Mouse (Mus musculus): ENCODE data around the gene Etnk2. TPM values are rescaled to one million over a fixed set of nuclear protein-coding genes. Genes with fewer than 3 reads are reported as not detected.
A peak's percentile ranks its signal among the peaks of the same experiment; 100 is the strongest.

Gene Etnk2
- polyA plus RNA-seq, 1 experiment from 2014 or later: 6.5 TPM

- Histone ChIP-seq H3K4me2 (replicated peaks) (no peak overlapping the region), H3K9me3 (replicated peaks) (no peaks in the 10 kb centered on the region), H3K4me3 (replicated peaks) (no peak overlapping the region), H3K27me3 (peaks cover 5% of the 10 kb centered on the region), H3K9ac (no peak overlapping the region), H3K27ac (replicated peaks) (0 out of 2 replicates have a peak overlapping the region, but pooled peaks have one; percentile 22), H3K36me3 (no peaks in the 10 kb centered on the region), H3K4me1 (peaks cover 24% of the 10 kb centered on the region)
- 63% methylated on average over 4 of the region's 4 CpGs for WGBS
- ATAC-seq (ENCODE audit: insufficient number of reproducible peaks, low FRiP score, low TSS enrichment, low read depth): no peak
These were observed 7.0 kb downstream of the Etnk2 start for GRCm38 (mm10) chr1:133370352-133370751.

GRCm38 (mm10) chr1:133371431-133371830 lies 8.1 kb downstream of the Etnk2 start:
- no peaks in the 10 kb centered on the region for H3K9me3 ChIP-seq (replicated peaks)
- H3K4me1 ChIP-seq: peaks cover 24% of the 10 kb centered on the region
- H3K27ac ChIP-seq (replicated peaks): no peak overlapping the region
- H3K4me3 ChIP-seq (replicated peaks): no peak overlapping the region
- 79% methylated on average over 6 of the region's 6 CpGs for WGBS
- H3K27me3 ChIP-seq: peaks cover 1% of the 10 kb centered on the region; the same call in 1 of the 2 replicates
- H3K36me3 ChIP-seq: no peaks in the 10 kb centered on the region
- H3K9ac ChIP-seq: no peak overlapping the region
- ATAC-seq (ENCODE audit: insufficient number of reproducible peaks, low FRiP score, low TSS enrichment, low read depth): no peak
- H3K4me2 ChIP-seq (replicated peaks): no peak overlapping the region

DNA sequence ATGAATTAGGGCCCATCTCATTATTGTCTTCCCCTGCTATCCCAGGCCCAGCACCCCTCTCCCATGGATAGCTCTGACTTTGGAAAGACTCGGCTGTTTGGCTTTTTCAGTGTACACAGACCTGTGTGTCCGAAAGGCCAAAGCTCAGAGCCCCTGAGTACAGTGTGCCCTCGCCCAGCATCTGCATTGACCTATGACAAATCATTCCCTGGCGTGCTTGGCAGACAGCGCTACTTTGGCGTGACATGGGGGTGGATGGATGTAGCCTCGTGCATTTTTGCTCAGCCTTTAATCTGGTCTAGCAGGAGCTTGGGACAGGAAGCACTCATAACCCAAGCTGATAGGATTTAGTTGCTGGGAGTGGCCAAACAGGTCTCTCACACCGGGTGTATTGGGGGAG lies 8.7 kb downstream of the Etnk2 start:
- H3K36me3 ChIP-seq: no peaks in the 10 kb centered on the region
- no peak overlapping the region for H3K4me3 ChIP-seq (replicated peaks)
- 63% methylated on average over 8 of the region's 8 CpGs for WGBS
- no peak overlapping the region for H3K9ac ChIP-seq
- no peaks in the 10 kb centered on the region for H3K27me3 ChIP-seq
- no peak overlapping the region for H3K27ac ChIP-seq (replicated peaks)
- no peaks in the 10 kb centered on the region for H3K9me3 ChIP-seq (replicated peaks)
- no peak overlapping the region for H3K4me2 ChIP-seq (replicated peaks)
- H3K4me1 ChIP-seq: peaks cover 20% of the 10 kb centered on the region
- no peak for ATAC-seq (ENCODE audit: insufficient number of reproducible peaks, low FRiP score, low TSS enrichment, low read depth)

DNA sequence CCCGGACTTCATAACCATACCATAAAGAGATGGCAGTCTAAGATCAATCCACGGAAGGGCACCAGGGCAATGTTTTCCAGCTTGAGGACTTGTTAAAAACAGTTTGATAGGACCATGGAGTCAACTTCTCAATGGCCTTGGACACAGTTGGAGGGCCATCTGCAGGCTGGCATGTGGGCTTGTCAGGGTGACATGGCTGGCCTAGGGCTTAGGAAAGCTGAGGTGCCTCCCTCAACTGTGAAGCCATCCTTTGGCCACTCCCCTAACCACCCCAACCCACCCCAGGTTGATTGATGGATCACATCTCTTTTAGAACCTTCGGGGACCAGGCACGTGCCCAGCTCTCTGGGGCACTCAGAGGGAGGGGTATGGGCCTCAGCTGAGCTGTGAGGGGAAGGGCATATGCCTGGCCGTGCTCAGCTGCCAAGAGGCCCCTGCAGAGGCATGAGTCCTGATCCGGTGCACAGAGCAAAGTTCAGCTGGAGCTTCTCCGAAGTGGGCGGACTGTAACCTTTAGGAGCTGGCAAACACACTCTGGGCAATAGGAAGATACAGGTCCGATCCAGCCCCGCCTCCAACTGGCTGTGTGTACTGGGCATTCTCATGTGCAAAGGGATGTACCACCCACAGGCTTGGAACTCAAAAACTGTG lies 12.4 kb downstream of the Etnk2 start:
- Histone ChIP-seq H3K4me2 (replicated peaks) (no peak overlapping the region), H3K4me3 (replicated peaks) (no peak overlapping the region), H3K36me3 (no peaks in the 10 kb centered on the region), H3K27ac (replicated peaks) (no peak overlapping the region), H3K4me1 (no peaks in the 10 kb centered on the region), H3K9me3 (replicated peaks) (no peaks in the 10 kb centered on the region), H3K27me3 (no peaks in the 10 kb centered on the region), H3K9ac (no peak overlapping the region)
- WGBS: 74% methylated on average over 10 of the region's 10 CpGs
- no peak for ATAC-seq (ENCODE audit: insufficient number of reproducible peaks, low FRiP score, low TSS enrichment, low read depth)

DNA sequence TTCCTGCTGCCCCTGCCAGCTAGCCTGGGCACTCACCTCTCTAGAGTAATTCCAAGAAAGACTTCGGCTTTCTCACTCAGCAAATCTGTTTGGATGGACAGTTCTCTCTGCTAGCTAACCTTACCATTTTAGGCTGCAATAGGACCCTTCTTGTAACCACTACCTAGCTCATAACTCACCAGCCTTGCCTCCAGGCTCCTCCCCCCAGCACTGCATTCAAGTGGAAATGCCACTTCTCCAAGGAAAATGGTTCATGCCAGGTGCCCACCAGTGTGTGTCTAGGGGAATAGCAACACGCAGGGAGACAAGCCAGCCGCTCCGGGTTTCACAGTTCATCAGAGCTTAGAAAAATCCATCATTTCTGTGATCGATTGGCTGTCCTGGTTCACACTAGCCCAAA lies 14.2 kb downstream of the Etnk2 start:
- Histone ChIP-seq H3K4me3 (replicated peaks) (no peak overlapping the region), H3K27ac (replicated peaks) (no peak overlapping the region), H3K27me3 (no peaks in the 10 kb centered on the region), H3K4me2 (replicated peaks) (no peak overlapping the region), H3K9me3 (replicated peaks) (no peaks in the 10 kb centered on the region), H3K9ac (no peak overlapping the region), H3K36me3 (no peaks in the 10 kb centered on the region), H3K4me1 (no peaks in the 10 kb centered on the region)
- ATAC-seq (ENCODE audit: insufficient number of reproducible peaks, low FRiP score, low TSS enrichment, low read depth): no peak
- 87% methylated on average over 5 of the region's 5 CpGs for WGBS

- Histone ChIP-seq H3K4me3 (replicated peaks) (no peak overlapping the region), H3K36me3 (no peaks in the 10 kb centered on the region), H3K9ac (no peak overlapping the region), H3K9me3 (replicated peaks) (no peaks in the 10 kb centered on the region), H3K27ac (replicated peaks) (0 out of 2 replicates have a peak overlapping the region, but pooled peaks have one; percentile 11), H3K4me2 (replicated peaks) (no peak overlapping the region), H3K4me1 (no peaks in the 10 kb centered on the region), H3K27me3 (no peaks in the 10 kb centered on the region)
- no peak for ATAC-seq (ENCODE audit: insufficient number of reproducible peaks, low FRiP score, low TSS enrichment, low read depth)
- WGBS: 61% methylated on average over 10 of the region's 10 CpGs
These were observed 16.0 kb downstream of the Etnk2 start for GRCm38 (mm10) chr1:133379254-133379985.

- Histone ChIP-seq H3K9me3 (replicated peaks) (no peaks in the 10 kb centered on the region), H3K27ac (replicated peaks) (0 out of 2 replicates have a peak overlapping the region, but pooled peaks have one; percentile 11)
- no peak for ATAC-seq (ENCODE audit: insufficient number of reproducible peaks, low FRiP score, low TSS enrichment, low read depth)
These were observed 16.6 kb downstream of the Etnk2 start for GRCm38 (mm10) chr1:133379986-133380320.

DNA sequence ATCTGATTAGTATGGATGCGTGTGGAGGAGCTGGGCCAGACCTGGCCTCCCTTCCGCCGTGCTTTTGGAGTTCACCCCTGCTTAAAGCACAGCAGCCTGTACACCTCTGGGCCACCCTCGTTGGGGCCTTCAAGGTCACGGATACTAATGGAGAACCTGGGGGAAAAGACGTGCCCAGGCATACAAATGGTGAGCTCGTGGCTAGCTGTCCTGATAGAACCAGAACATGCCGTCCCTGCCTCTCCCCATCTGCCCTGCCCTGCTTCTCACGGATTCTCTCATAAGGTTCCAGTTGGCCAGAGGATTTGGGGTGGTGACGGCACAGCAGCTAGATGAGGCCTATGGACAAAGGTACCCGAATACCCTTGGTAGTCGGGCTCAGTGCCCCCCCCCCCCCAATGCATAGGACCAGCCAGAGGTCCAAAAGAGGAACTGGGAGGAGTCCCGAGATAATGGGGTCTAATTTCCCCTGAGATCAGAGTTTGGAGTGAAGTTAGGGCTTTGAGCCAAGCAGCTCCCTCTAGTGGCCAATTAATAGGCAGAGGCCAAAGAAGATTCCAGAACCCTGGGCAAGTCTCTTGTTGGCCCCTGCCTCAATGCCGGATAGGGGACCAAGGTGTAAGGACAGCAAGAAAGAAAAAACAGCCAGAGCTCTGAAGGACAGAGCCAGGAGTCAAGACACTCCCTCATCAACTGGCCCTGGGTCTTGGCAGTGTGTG lies 17.1 kb downstream of the Etnk2 start:
- H3K4me3 ChIP-seq (replicated peaks): no peak overlapping the region
- H3K27me3 ChIP-seq: no peaks in the 10 kb centered on the region
- H3K4me2 ChIP-seq (replicated peaks): no peak overlapping the region
- no peak overlapping the region for H3K9ac ChIP-seq
- H3K36me3 ChIP-seq: no peaks in the 10 kb centered on the region
- no peaks in the 10 kb centered on the region for H3K9me3 ChIP-seq (replicated peaks)
- no peak for ATAC-seq (ENCODE audit: insufficient number of reproducible peaks, low FRiP score, low TSS enrichment, low read depth)
- H3K4me1 ChIP-seq: 0 out of 2 replicates have a peak, but pooled peaks cover 2% of the 10 kb centered on the region
- 66% methylated on average over 14 of the region's 14 CpGs for WGBS
- H3K27ac ChIP-seq (replicated peaks): 0 out of 2 replicates have a peak overlapping the region, but pooled peaks have one; percentile 11

More at GRCm38 (mm10) chr1:133379986-133380320, 16.6 kb downstream of the Etnk2 start:
- H3K9ac ChIP-seq: no peak overlapping the region
- no peak overlapping the region for H3K4me2 ChIP-seq (replicated peaks)
- no peaks in the 10 kb centered on the region for H3K36me3 ChIP-seq
- no peaks in the 10 kb centered on the region for H3K4me1 ChIP-seq
- no peak overlapping the region for H3K4me3 ChIP-seq (replicated peaks)
- no peaks in the 10 kb centered on the region for H3K27me3 ChIP-seq
- 73% methylated on average over 3 of the region's 3 CpGs for WGBS

DNA sequence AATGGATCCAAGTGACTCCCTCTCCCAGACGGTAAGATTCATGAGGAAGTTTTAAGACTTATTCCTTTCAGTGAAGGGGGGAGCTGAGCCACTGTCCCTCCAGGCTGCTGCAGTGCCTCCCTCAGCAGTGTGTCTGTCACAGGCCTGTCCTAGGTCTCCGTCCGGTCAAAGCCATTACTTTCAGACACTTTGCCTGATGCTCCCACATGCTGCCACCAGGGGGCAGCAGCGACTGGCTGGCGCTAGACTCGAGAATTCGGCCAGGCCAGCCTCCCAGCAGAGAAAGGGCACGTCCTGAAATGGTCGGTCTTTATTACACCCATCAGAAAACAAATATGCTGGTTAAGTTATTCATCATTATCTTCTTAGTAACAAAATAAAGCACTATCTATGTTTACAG lies 18.6 kb downstream of the Etnk2 start:
- H3K9ac ChIP-seq: no peak overlapping the region

GRCm38 (mm10) chr1:133382552-133383155 lies 19.3 kb downstream of the Etnk2 start:
- WGBS: 52% methylated on average over 12 of the region's 12 CpGs
- Histone ChIP-seq H3K4me1 (0 out of 2 replicates have a peak, but pooled peaks cover 9% of the 10 kb centered on the region), H3K4me3 (replicated peaks) (no peak overlapping the region), H3K27ac (replicated peaks) (no peak overlapping the region), H3K9ac (no peak overlapping the region), H3K36me3 (no peaks in the 10 kb centered on the region), H3K27me3 (no peaks in the 10 kb centered on the region), H3K9me3 (replicated peaks) (no peaks in the 10 kb centered on the region), H3K4me2 (replicated peaks) (no peak overlapping the region)
- ATAC-seq (ENCODE audit: insufficient number of reproducible peaks, low FRiP score, low TSS enrichment, low read depth): no peak

More for the DNA sequence above, 18.6 kb downstream of the Etnk2 start:
- no peak overlapping the region for H3K4me3 ChIP-seq (replicated peaks)
- WGBS: 6% methylated on average over 9 of the region's 9 CpGs
- H3K4me1 ChIP-seq: 0 out of 2 replicates have a peak, but pooled peaks cover 9% of the 10 kb centered on the region
- ATAC-seq (ENCODE audit: insufficient number of reproducible peaks, low FRiP score, low TSS enrichment, low read depth): no peak
- H3K27me3 ChIP-seq: no peaks in the 10 kb centered on the region
- no peak overlapping the region for H3K27ac ChIP-seq (replicated peaks)
- H3K4me2 ChIP-seq (replicated peaks): no peak overlapping the region
- H3K9me3 ChIP-seq (replicated peaks): no peaks in the 10 kb centered on the region
- H3K36me3 ChIP-seq: no peaks in the 10 kb centered on the region
